Mouse (Mus musculus) hindbrain, embryonic 10.5 days (tissue): ENCODE data around the gene Olfr790. TPM values are rescaled to one million over a fixed set of nuclear protein-coding genes. Genes with fewer than 3 reads are reported as not detected.

Source experiments
- DNase-seq: peaks from one replicate; pipeline ENCODE4 v3.0.0-alpha.2; 2017; ENCODE audit warnings: low spot score
- H3K27ac ChIP-seq: fragments of 300-500 bp; sonication (generic); 2 replicates; pipeline ENCODE4 v1.5.1; 2016; ENCODE audit warnings: mild to moderate bottlenecking, moderate library complexity
- H3K27me3 ChIP-seq: fragments of 300-500 bp; sonication (generic); 2 replicates; pipeline ENCODE4 v1.6.1; 2016; ENCODE audit warnings: mild to moderate bottlenecking; ENCODE audit not compliant: poor library complexity, insufficient read depth, severe bottlenecking
- H3K36me3 ChIP-seq: fragments of 300-500 bp; sonication (generic); 2 replicates; pipeline ENCODE4 v1.6.1; 2016; ENCODE audit warnings: mild to moderate bottlenecking, moderate library complexity
- H3K4me1 ChIP-seq: fragments of 300-500 bp; sonication (generic); replicated peaks from 2 replicates; pipeline ENCODE4 v1.6.1; 2016; ENCODE audit warnings: mild to moderate bottlenecking
- H3K4me3 ChIP-seq: fragments of 300-500 bp; sonication (generic); 2 replicates; pipeline ENCODE4 v1.5.1; 2016; ENCODE audit warnings: mild to moderate bottlenecking, moderate library complexity
- H3K9me3 ChIP-seq: fragments of 300-500 bp; sonication (generic); 2 replicates; pipeline ENCODE4 v1.6.1; 2016; ENCODE audit warnings: mild to moderate bottlenecking, moderate library complexity
- WGBS: fragments of 180-500 bp; shearing (Covaris S2); methylation state at CpG from one replicate; pipeline ENCODE4 v1.1.7; 2016; 5-methylcytosine and 5-hydroxymethylcytosine counted together
- polyA plus RNA-seq: library from polyadenylated mRNA; unstranded; fragments of >200 nt; fragmentation: Nextera tagmentation; extraction: Ambion mirVana; gene quantifications from 2 replicates; pipeline ENCODE4 v1.2.1, GENCODE M21; 2016

Gene Olfr790
- not detected in 2 replicates for polyA plus RNA-seq

GRCm38 (mm10) chr10:129498192-129498591, at the start of gene Olfr790:
Gene Olfr790 (plus strand): TSS chr10:129498492.
- H3K36me3 ChIP-seq, result no peaks in the 10 kb centered on the region
- H3K4me1 ChIP-seq, result no peaks in the 10 kb centered on the region
- H3K27ac ChIP-seq, result no peak within 1 kb of the TSS
- H3K9me3 ChIP-seq, result no peaks in the 10 kb centered on the region
- no peak within 1 kb of the TSS for H3K4me3 ChIP-seq
- H3K27me3 ChIP-seq, result no peaks in the 10 kb centered on the region
- no peak for DNase-seq

GRCm38 (mm10) chr10:129461562-129461961, 36.7 kb upstream of the Olfr790 start, which contains the start of gene Olfr787:
Gene Olfr787 (plus strand): TSS chr10:129461862.
- 84% methylated on average over 3 of the region's 3 CpGs for WGBS
- no peak within 1 kb of the TSS for H3K27ac ChIP-seq
- H3K4me3 ChIP-seq, result no peak within 1 kb of the TSS
- no peaks in the 10 kb centered on the region for H3K4me1 ChIP-seq
- H3K9me3 ChIP-seq, result no peaks in the 10 kb centered on the region
- no peak for DNase-seq
- H3K27me3 ChIP-seq, result no peaks in the 10 kb centered on the region
- H3K36me3 ChIP-seq, result no peaks in the 10 kb centered on the region

- Histone ChIP-seq H3K27ac (no peak within 1 kb of the TSS), H3K4me1 (no peaks in the 10 kb centered on the region), H3K4me3 (no peak within 1 kb of the TSS), H3K27me3 (no peaks in the 10 kb centered on the region), H3K9me3 (no peaks in the 10 kb centered on the region), H3K36me3 (no peaks in the 10 kb centered on the region)
- DNase-seq, result no peak
Observed at GRCm38 (mm10) chr10:129470698-129471097, 27.6 kb upstream of the Olfr790 start, which contains the start of gene Olfr788. Gene Olfr788 (plus strand): TSS chr10:129470998.

- DNase-seq, result no peak
- no peak overlapping the region for H3K4me3 ChIP-seq
- no peaks in the 10 kb centered on the region for H3K9me3 ChIP-seq
- no peaks in the 10 kb centered on the region for H3K4me1 ChIP-seq
- WGBS, result 81% methylated on average over 2 of the region's 2 CpGs
- no peak overlapping the region for H3K27ac ChIP-seq
- no peaks in the 10 kb centered on the region for H3K27me3 ChIP-seq
- no peaks in the 10 kb centered on the region for H3K36me3 ChIP-seq
Observed at GRCm38 (mm10) chr10:129473256-129473655, 25.0 kb upstream of the Olfr790 start.

GRCm38 (mm10) chr10:129473723-129474122, 24.6 kb upstream of the Olfr790 start:
- no peak for DNase-seq
- no peak overlapping the region for H3K4me3 ChIP-seq
- no peaks in the 10 kb centered on the region for H3K4me1 ChIP-seq
- no peaks in the 10 kb centered on the region for H3K36me3 ChIP-seq
- no peak overlapping the region for H3K27ac ChIP-seq
- no peaks in the 10 kb centered on the region for H3K27me3 ChIP-seq
- no peaks in the 10 kb centered on the region for H3K9me3 ChIP-seq

- Histone ChIP-seq H3K9me3 (no peaks in the 10 kb centered on the region), H3K4me1 (no peaks in the 10 kb centered on the region), H3K36me3 (no peaks in the 10 kb centered on the region), H3K27ac (no peak within 1 kb of the TSS), H3K4me3 (no peak within 1 kb of the TSS), H3K27me3 (no peaks in the 10 kb centered on the region)
- DNase-seq, result no peak
- 69% methylated on average over 2 of the region's 2 CpGs for WGBS
Observed at GRCm38 (mm10) chr10:129484452-129484851, 13.8 kb upstream of the Olfr790 start, which contains the start of gene Olfr789. Gene Olfr789 (plus strand): TSS chr10:129484752.

DNA sequence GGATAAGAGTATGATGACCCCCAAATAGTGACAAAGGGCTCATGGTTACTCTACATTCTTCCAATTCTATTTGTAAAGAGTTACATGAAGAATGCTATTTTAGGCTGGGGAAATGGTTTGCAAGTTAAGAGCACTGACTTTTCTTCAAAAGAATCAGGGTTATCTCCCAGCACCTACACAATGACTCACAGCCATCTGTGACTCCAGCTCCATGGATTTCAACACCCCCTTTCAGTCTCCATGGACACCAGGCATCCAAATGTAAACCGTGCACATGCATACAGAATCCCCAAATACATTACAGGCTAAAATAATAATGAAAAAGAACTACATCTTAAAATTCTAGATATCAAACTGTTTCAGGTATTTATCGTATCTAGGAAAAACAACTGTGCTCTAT, 8.2 kb upstream of the Olfr790 start:
- WGBS, result 76% methylated on average over 2 of the region's 2 CpGs
- H3K4me3 ChIP-seq, result no peak overlapping the region
- H3K36me3 ChIP-seq, result no peaks in the 10 kb centered on the region
- no peaks in the 10 kb centered on the region for H3K9me3 ChIP-seq
- H3K4me1 ChIP-seq, result no peaks in the 10 kb centered on the region
- H3K27ac ChIP-seq, result no peak overlapping the region
- DNase-seq, result no peak
- H3K27me3 ChIP-seq, result no peaks in the 10 kb centered on the region

- WGBS, result 76% methylated on average over 3 of the region's 3 CpGs
- Histone ChIP-seq H3K27ac (no peak within 1 kb of the TSS), H3K9me3 (no peaks in the 10 kb centered on the region), H3K4me3 (no peak within 1 kb of the TSS), H3K27me3 (no peaks in the 10 kb centered on the region), H3K4me1 (no peaks in the 10 kb centered on the region), H3K36me3 (no peaks in the 10 kb centered on the region)
- DNase-seq, result no peak
Observed at GRCm38 (mm10) chr10:129521492-129521891, 23.2 kb downstream of the Olfr790 start, which contains the start of gene Olfr791. Gene Olfr791 (plus strand): TSS chr10:129521792.

- Histone ChIP-seq H3K4me1 (no peaks in the 10 kb centered on the region), H3K4me3 (no peak within 1 kb of the TSS), H3K36me3 (no peaks in the 10 kb centered on the region), H3K27me3 (no peaks in the 10 kb centered on the region), H3K9me3 (peaks cover 7% of the 10 kb centered on the region), H3K27ac (no peak within 1 kb of the TSS)
- DNase-seq, result no peak
- 86% methylated on average over 1 of the region's 1 CpGs for WGBS
Observed at GRCm38 (mm10) chr10:129538862-129539261, 40.6 kb downstream of the Olfr790 start, which contains the start of gene Olfr792. Gene Olfr792 (plus strand): TSS chr10:129539162.

DNA sequence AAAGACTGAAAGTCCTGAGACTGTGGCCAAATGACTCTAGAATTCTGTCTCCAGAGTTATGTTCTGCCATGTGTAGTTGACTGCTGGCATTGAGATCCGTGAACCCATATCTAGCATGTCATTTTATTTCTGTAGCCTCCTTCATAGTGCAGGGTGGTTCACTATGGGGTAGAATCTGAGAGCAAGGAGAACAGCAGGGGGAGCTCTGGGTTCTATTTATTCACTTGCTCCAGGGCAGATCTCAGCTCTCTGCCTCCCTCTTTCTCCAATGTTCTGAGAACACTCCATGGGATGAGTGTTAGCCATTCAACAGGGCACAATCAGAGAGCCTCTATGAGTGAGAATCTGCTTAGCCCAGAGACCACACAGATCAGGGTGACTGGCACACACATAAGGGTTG, 51.1 kb downstream of the Olfr790 start:
- H3K4me3 ChIP-seq, result no peak overlapping the region
- H3K4me1 ChIP-seq, result no peaks in the 10 kb centered on the region
- DNase-seq, result no peak
- H3K36me3 ChIP-seq, result no peaks in the 10 kb centered on the region
- peaks cover 5% of the 10 kb centered on the region for H3K9me3 ChIP-seq
- H3K27ac ChIP-seq, result no peak overlapping the region
- 65% methylated on average over 1 of the region's 1 CpGs for WGBS
- H3K27me3 ChIP-seq, result no peaks in the 10 kb centered on the region

Other genes with a start within 250 kb of the Olfr790 start
- not detected in 2 replicates for gene Olfr776, start 239.4 kb upstream of the Olfr790 start, polyA plus RNA-seq
- gene Olfr777, start 227.0 kb upstream of the Olfr790 start, polyA plus RNA-seq, result 0.10 TPM in 1 of 2 replicates, not detected in the other
- not detected in 2 replicates for gene Olfr780, start 180.4 kb upstream of the Olfr790 start, polyA plus RNA-seq
- not detected in 2 replicates for gene Olfr781, start 169.6 kb upstream of the Olfr790 start, polyA plus RNA-seq
- not detected in 2 replicates for gene Olfr782, start 149.6 kb upstream of the Olfr790 start, polyA plus RNA-seq
- 0.08 TPM in 1 of 2 replicates, not detected in the other for gene Olfr784, start 114.4 kb upstream of the Olfr790 start, polyA plus RNA-seq
- not detected in 2 replicates for gene Olfr785, start 93.1 kb upstream of the Olfr790 start, polyA plus RNA-seq
- not detected in 2 replicates for gene Olfr786, start 71.2 kb upstream of the Olfr790 start, polyA plus RNA-seq
- not detected in 2 replicates for gene Olfr787, start 36.6 kb upstream of the Olfr790 start, polyA plus RNA-seq
- not detected in 2 replicates for gene Olfr788, start 27.5 kb upstream of the Olfr790 start, polyA plus RNA-seq
- not detected in 2 replicates for gene Olfr789, start 13.7 kb upstream of the Olfr790 start, polyA plus RNA-seq
- not detected in 2 replicates for gene Olfr791, start 23.3 kb downstream of the Olfr790 start, polyA plus RNA-seq
- gene Olfr792, start 40.7 kb downstream of the Olfr790 start, polyA plus RNA-seq, result not detected in 2 replicates
- gene Olfr794, start 69.2 kb downstream of the Olfr790 start, polyA plus RNA-seq, result not detected in 2 replicates
- gene Olfr796, start 114.1 kb downstream of the Olfr790 start, polyA plus RNA-seq, result not detected in 2 replicates
- not detected in 2 replicates for gene Olfr798, start 129.4 kb downstream of the Olfr790 start, polyA plus RNA-seq
- not detected in 2 replicates for gene Olfr799, start 139.0 kb downstream of the Olfr790 start, polyA plus RNA-seq
- not detected in 2 replicates for gene Olfr800, start 159.2 kb downstream of the Olfr790 start, polyA plus RNA-seq
- gene Olfr801, start 175.4 kb downstream of the Olfr790 start, polyA plus RNA-seq, result not detected in 2 replicates
- not detected in 2 replicates for gene Olfr802, start 189.7 kb downstream of the Olfr790 start, polyA plus RNA-seq
- not detected in 2 replicates for gene Olfr803, start 195.8 kb downstream of the Olfr790 start, polyA plus RNA-seq
- not detected in 2 replicates for gene Olfr804, start 204.7 kb downstream of the Olfr790 start, polyA plus RNA-seq
- not detected in 2 replicates for gene Olfr805, start 230.9 kb downstream of the Olfr790 start, polyA plus RNA-seq
- not detected in 2 replicates for gene Olfr806, start 243.4 kb downstream of the Olfr790 start, polyA plus RNA-seq